Mouse (Mus musculus) small intestine, adult 2 months (tissue): Measurements from ENCODE around the gene Prodh2.
"Not testable (repeated sequence)": the region's sequence is repeated elsewhere in the genome, so short reads cannot be mapped to it uniquely, and the experiment has no call there.

Experiments used
- CTCF ChIP-seq: fragments of 200-500 bp; IDR thresholded peaks from 2 replicates; pipeline ENCODE4 v1.5.1; 2012; ENCODE audit warnings: low read depth, mild to moderate bottlenecking, control low read depth, inconsistent platforms, low read length, moderate library complexity, mixed read lengths; ENCODE audit not compliant: insufficient replicate concordance, insufficient read length; ENCODE audit errors: extremely low read depth
- POLR2A ChIP-seq: fragments of 200-500 bp; IDR thresholded peaks from 2 replicates; pipeline ENCODE4 v1.6.1; 2012; ENCODE audit warnings: low read depth, mild to moderate bottlenecking, control low read depth, inconsistent platforms, low read length, moderate library complexity

DNA sequence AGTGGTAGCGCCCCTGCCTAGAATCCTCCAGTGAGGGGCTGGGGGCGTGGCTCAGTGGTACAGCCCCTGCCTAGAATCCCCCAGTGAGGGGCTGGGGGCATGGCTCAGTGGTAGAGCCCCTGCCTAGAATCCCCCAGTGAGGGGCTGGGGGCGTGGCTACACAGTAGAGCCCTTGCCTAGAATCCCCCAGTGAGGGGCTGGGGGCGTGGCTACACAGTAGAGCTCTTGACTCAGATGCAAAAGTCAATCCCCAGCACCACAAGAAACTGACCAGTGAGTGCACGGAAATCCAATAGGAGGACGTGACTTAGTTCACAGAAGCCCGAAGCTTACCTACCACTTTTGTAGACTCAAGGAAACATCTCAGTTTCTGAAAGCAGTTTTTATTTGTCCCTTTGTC lies 17.3 kb upstream of the Prodh2 start:
- not testable (repeated sequence) for TF ChIP-seq CTCF, POLR2A
